Mouse (Mus musculus): ENCODE measurements around the gene Ptpn13.

DNA sequence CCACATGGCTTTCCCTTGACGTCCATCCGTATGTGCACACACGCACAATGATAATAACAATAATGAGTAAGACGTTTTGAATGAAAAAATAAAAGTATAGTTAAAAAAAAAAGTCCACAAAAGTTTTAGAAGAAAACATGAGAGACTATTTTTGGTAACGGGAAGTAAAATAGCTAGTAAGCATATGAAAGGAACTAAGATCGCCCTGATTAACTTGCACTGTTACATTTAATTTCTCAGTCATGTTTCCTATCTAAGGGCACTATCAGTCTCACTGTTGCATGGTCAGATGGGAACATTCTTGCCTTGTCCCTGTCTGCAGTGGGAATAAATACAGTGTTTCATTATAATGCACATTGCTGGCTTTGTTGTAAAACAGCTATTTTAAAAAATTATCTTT lies 2.4 kb upstream of the Ptpn13 start:
- TF ChIP-seq CTCF (IDR thresholded peaks at IDR 0.05; ENCODE audit: low read depth, low read length) (no peak), POLR2A (IDR thresholded peaks at IDR 0.05; ENCODE audit: borderline replicate concordance, low read depth, low read length) (no peak)

All from bone marrow macrophage, adult 2 months (primary cell).